Mouse (Mus musculus) cerebellum, adult 2 months (tissue): ENCODE results near the gene Inf2.

Source experiments
- CTCF ChIP-seq: fragments of 200-500 bp; IDR thresholded peaks from 2 replicates; pipeline ENCODE4 v1.5.1; 2011; ENCODE audit warnings: low read depth, mild to moderate bottlenecking, control low read depth, low read length, moderate library complexity, borderline replicate concordance; ENCODE audit not compliant: insufficient read depth
- POLR2A ChIP-seq: fragments of 200-500 bp; IDR thresholded peaks from 2 replicates; pipeline ENCODE4 v1.6.1; 2011; ENCODE audit warnings: low read length, control low read depth, borderline replicate concordance; ENCODE audit not compliant: insufficient read depth

GRCm38 (mm10) chr12:112557219-112557618 lies 31.4 kb upstream of the Inf2 start:
- no peak for TF ChIP-seq POLR2A
- no peak for TF ChIP-seq CTCF
